Mouse (Mus musculus) cerebellum, adult (tissue): ENCODE measurements around the gene Olfr741.

ENCODE experiments used
- ATAC-seq: cut with Nextera tagmentation; 2 replicates; pipeline ENCODE4 v1.9.2; 2017; ENCODE audit warnings: mild to moderate bottlenecking, moderate library complexity, mixed read lengths; ENCODE audit not compliant: insufficient number of reproducible peaks, low FRiP score, low TSS enrichment

Gene Olfr741

GRCm38 (mm10) chr14:50472438-50472837 lies at the start of gene Olfr741:
Gene Olfr741, plus strand, starts transcription at chr14:50472738.
- no peak for ATAC-seq

GRCm38 (mm10) chr14:50445245-50445644 lies 27.3 kb upstream of the Olfr741 start, which contains the start of gene Olfr740:
Gene Olfr740, plus strand, starts transcription at chr14:50445545.
- no peak for ATAC-seq

GRCm38 (mm10) chr14:50478406-50478805 lies 5.9 kb downstream of the Olfr741 start:
- no peak for ATAC-seq

GRCm38 (mm10) chr14:50503300-50503699 lies 30.8 kb downstream of the Olfr741 start, which contains the start of gene Olfr742:
Gene Olfr742, plus strand, starts transcription at chr14:50503600.
- no peak for ATAC-seq

- no peak for ATAC-seq
These were observed 49.0 kb downstream of the Olfr741 start, which contains the start of gene Olfr743 for GRCm38 (mm10) chr14:50521539-50521938. Gene Olfr743, plus strand, starts transcription at chr14:50521839.
